Comparison of ENCODE assay signal across 9 mouse cellular contexts in genomic region chr13:59515074-59515473, GRCm38 (mm10).
DNase-seq lines count a peak whose midpoint lies in the region; ATAC-seq and TF ChIP-seq lines count a peak whose summit lies in the region.
"Had no signal": no experiment of that assay in that cellular context is flagged by ENCODE, and none has a peak within 500 bp of the region (broad histone marks: within the 10 kb centered on the region; RNA-seq: fewer than 3 reads in every experiment).

No protein-coding gene starts in this region.

- H3K4me1 ChIP-seq in hindbrain, postnatal 0 days (ENCODE audit: insufficient read depth, low read length): no peaks in the 10 kb centered on the region
- H3K4me1 ChIP-seq in hindbrain, embryonic 13.5 days (replicated peaks): no peaks in the 10 kb centered on the region
- H3K4me1 ChIP-seq: embryonic facial prominence, embryonic 12.5 days had no signal

- H3K9ac ChIP-seq in hindbrain, postnatal 0 days (replicated peaks; ENCODE audit: low read length): no peak overlapping the region
- H3K9ac ChIP-seq in hindbrain, embryonic 13.5 days: no peak overlapping the region
- H3K9ac ChIP-seq: embryonic facial prominence, embryonic 12.5 days had no signal

- WGBS in hindbrain, postnatal 0 days: 20% methylated on average over 7 of the region's 7 CpGs
- WGBS in hindbrain, embryonic 13.5 days: 17% methylated on average over 7 of the region's 7 CpGs

- H3K4me2 ChIP-seq in hindbrain, postnatal 0 days (ENCODE audit: low read depth, low read length): no peak overlapping the region
- H3K4me2 ChIP-seq in hindbrain, embryonic 13.5 days: no peak overlapping the region
- H3K4me2 ChIP-seq: embryonic facial prominence, embryonic 12.5 days had no signal

- ATAC-seq in hindbrain, postnatal 0 days: no peak
- no peak for ATAC-seq in hindbrain, embryonic 13.5 days (ENCODE audit: low FRiP score)
- ATAC-seq in monocyte, adult 5-6 weeks (replicated peaks; ENCODE audit: insufficient number of reproducible peaks, low FRiP score, low TSS enrichment, poor library complexity, severe bottlenecking): no peak; the same call in 1 of the 2 replicates

- peak; percentile 45 for DNase-seq in hindbrain, postnatal 0 days (ENCODE audit: low spot score)
- peak; percentile 63 for DNase-seq in A20 (ENCODE audit: low read depth, low spot score)
- peak; percentile 73 for DNase-seq in R1 (ENCODE audit: low read depth, low spot score)
- peak; percentile 71 for DNase-seq in embryo, embryonic 10.5 days (ENCODE audit: low spot score)
- DNase-seq in liver: peak; percentile 60
- DNase-seq in retina, embryonic 14.5 days (ENCODE audit: low spot score): peak; percentile 71

- H3K4me3 ChIP-seq in hindbrain, postnatal 0 days (ENCODE audit: low read length): no peak overlapping the region
- no peak overlapping the region for H3K4me3 ChIP-seq in hindbrain, embryonic 13.5 days
- H3K4me3 ChIP-seq: embryonic facial prominence, embryonic 12.5 days had no signal

- no peak overlapping the region for H3K27ac ChIP-seq in hindbrain, postnatal 0 days
- H3K27ac ChIP-seq in hindbrain, embryonic 13.5 days: no peak overlapping the region
- H3K27ac ChIP-seq: embryonic facial prominence, embryonic 12.5 days had no signal

- no peaks in the 10 kb centered on the region for H3K9me3 ChIP-seq in hindbrain, postnatal 0 days (ENCODE audit: low read length)
- no peaks in the 10 kb centered on the region for H3K9me3 ChIP-seq in hindbrain, embryonic 13.5 days
- H3K9me3 ChIP-seq: embryonic facial prominence, embryonic 12.5 days had no signal

- peaks cover 8% of the 10 kb centered on the region; the same call in 1 of the 2 replicates for H3K36me3 ChIP-seq in hindbrain, postnatal 0 days (ENCODE audit: insufficient read depth, low read length)
- H3K36me3 ChIP-seq in hindbrain, embryonic 13.5 days: peaks cover 19% of the 10 kb centered on the region
- H3K36me3 ChIP-seq: embryonic facial prominence, embryonic 12.5 days had no signal

- H3K27me3 ChIP-seq in hindbrain, postnatal 0 days (ENCODE audit: insufficient read depth, low read length): no peaks in the 10 kb centered on the region
- H3K27me3 ChIP-seq in hindbrain, embryonic 13.5 days: no peaks in the 10 kb centered on the region
- H3K27me3 ChIP-seq: embryonic facial prominence, embryonic 12.5 days had no signal

- TF ChIP-seq CTCF in hindbrain, postnatal 0 days (IDR thresholded peaks at IDR 0.05; ENCODE audit: low read depth): peak; percentile 64
